Mouse (Mus musculus) neutrophil, adult 5-6 weeks (primary cell): ENCODE measurements around the gene Oxt. TPM values are rescaled to one million over a fixed set of nuclear protein-coding genes. Genes with fewer than 3 reads are reported as not detected.
"Not testable (repeated sequence)": the region's sequence is repeated elsewhere in the genome, so short reads cannot be mapped to it uniquely, and the experiment has no call there.

Source experiments
- ATAC-seq: fragments of 151-379, 151-347 bp; 2 replicates; pipeline ENCODE4 v1.8.0; 2017; ENCODE audit warnings: mild to moderate bottlenecking, moderate TSS enrichment; ENCODE audit not compliant: insufficient number of reproducible peaks, poor library complexity, low FRiP score, severe bottlenecking; ENCODE audit errors: extremely low read depth
- total RNA-seq: library from RNA; stranded (forward); fragments of 200-1000 nt; gene quantifications from 2 replicates; pipeline ENCODE4 v1.2.3, GENCODE M21; 2017

Oxt gene
- total RNA-seq, 1 experiment from 2014 or later, result not detected

DNA sequence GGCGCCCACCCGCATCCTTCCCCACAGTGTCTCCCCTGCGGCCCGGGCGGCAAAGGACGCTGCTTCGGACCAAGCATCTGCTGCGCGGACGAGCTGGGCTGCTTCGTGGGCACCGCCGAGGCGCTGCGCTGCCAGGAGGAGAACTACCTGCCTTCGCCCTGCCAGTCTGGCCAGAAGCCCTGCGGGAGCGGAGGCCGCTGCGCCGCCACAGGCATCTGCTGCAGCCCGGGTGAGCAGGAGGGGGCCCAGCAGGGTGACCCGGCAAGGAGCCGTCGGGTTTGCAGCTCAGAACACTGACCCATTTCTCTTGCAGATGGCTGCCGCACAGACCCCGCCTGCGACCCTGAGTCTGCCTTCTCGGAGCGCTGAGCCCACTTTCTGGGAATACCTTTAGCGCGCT lies 591 bp downstream of the Oxt start:
- ATAC-seq, result not testable (repeated sequence)

DNA sequence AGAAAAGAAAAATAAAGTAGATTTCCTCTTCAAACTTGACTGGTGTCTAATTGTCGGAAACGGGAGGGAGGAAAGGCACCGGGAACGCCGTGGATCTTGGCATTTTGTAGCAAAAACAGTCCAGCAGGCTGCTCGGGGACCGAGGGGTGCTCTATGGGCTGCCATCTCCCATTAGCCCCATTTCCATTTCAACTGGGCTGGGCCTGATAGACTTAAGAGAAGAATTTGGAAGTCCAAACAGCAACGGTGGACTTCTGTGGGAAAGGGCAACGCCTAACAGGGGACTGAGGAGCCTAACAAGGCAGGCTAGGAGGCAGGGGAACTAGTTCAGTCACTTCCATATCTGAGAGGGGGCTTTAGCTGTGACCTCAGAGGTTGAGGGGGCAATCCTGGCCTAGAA lies 1.0 kb downstream of the Oxt start:
- ATAC-seq, result no peak

- ATAC-seq, result peak; percentile 32; the same call in 1 of the 2 replicates
Measured at GRCm38 (mm10) chr2:130577632-130578031, 1.7 kb downstream of the Oxt start.

DNA sequence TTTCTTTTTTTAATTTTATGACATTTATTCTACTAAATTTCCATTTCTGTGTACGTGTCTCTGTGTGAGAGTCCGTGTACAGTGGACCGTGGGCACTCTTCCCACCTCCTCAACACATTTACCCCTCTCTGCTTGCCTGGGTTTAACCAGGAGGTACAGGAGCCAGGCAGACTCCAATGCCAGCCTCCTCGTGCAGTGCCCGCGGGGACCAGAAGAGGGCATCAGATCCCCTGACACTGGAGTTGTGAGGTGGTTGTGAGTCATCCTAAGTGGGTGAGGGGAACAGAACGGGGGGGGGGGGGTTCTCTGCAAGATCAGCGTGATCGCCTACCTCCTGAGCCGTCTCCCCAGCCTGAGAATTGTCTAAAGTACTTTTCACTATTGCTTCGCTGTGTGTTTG lies 2.2 kb downstream of the Oxt start:
- peak; percentile 37; the same call in 1 of the 2 replicates for ATAC-seq

DNA sequence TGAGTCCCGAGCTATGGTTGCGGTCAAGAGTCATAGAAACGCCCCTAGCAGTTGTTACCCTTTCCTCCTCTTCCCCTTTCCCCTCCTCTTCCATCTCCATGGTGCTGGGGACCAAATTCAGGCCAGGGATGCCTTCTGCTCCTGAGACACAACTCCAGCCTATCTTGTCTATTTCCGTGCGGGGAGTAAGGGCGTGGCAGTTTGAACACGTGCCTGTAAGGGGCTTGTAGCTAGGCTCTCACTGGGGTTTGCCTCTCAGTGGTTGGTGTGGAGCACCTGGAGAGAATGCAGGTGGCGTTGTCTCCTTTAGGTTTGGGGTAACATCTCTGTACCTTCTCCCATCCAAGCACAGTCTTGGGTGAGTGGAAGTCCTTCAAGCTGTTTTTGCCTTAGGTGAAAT lies 3.8 kb downstream of the Oxt start:
- no peak for ATAC-seq

- no peak for ATAC-seq
Measured at GRCm38 (mm10) chr2:130581201-130581600, 5.2 kb downstream of the Oxt start.

- no peak for ATAC-seq
Measured at GRCm38 (mm10) chr2:130582552-130582951, 6.6 kb downstream of the Oxt start, which contains the start of gene Avp. Gene Avp (minus strand): TSS chr2:130582554.

- no peak for ATAC-seq
Measured at GRCm38 (mm10) chr2:130583902-130584560, 8.1 kb downstream of the Oxt start.

DNA sequence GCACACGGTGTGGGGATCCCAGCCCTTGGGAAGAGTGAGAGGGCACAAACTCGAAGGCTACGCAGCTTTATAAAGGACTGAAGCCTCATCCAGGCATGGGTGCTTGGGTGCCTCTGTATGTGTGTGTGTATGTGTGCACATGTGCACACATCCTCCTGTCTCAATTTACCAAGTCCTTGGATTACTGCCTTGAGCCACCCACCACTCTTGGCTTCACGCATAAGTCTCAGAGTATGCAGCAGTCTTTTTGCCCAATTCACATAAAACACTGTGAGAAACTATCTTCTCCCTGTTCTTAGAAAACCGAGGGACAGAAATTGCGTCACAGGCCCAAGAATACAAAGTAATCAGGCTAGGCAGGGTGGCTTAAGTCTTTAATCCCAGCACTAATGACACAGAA lies 10.0 kb downstream of the Oxt start:
- no peak for ATAC-seq

DNA sequence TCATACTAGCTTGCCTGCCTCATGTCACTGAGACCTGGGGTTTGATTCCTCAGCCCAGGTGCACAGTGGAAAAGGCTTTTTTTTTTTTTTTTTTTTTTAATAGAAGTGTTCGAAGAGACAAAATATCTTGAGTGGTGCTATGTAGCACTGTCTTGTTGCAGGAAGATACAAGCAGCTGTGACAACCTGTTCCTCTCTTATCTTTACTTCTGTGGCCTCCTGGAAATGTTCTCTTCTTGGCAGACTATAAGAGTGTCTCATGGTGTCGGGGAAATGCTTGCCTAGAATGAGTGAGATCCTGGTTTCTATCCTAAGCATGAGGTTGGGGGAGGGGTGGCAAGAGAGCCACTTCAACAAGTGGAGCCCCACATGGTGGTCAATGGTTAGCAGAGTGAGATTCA lies 12.4 kb downstream of the Oxt start:
- ATAC-seq, result no peak

GRCm38 (mm10) chr2:130589157-130589556 lies 13.2 kb downstream of the Oxt start:
- ATAC-seq, result no peak

GRCm38 (mm10) chr2:130589761-130590160 lies 13.8 kb downstream of the Oxt start:
- ATAC-seq, result no peak

DNA sequence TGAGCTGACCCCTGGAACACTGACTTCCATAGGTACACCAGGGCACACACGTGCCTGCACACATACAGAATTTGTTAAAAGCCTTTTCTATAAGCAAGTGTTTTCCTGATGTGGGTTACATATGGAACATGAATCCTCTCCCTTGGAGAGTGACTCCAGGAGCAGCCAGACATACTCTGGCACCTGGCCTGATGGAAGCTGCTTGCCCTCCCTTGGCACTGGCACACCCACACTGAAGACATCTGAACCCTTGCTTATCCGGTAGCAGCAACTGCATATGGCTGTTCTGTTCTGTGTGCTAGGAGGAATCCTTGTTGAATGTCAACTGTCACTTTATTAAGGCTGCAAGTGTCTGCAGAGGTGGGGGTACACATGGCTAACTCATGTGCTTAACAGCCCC lies 15.0 kb downstream of the Oxt start:
- no peak for ATAC-seq

DNA sequence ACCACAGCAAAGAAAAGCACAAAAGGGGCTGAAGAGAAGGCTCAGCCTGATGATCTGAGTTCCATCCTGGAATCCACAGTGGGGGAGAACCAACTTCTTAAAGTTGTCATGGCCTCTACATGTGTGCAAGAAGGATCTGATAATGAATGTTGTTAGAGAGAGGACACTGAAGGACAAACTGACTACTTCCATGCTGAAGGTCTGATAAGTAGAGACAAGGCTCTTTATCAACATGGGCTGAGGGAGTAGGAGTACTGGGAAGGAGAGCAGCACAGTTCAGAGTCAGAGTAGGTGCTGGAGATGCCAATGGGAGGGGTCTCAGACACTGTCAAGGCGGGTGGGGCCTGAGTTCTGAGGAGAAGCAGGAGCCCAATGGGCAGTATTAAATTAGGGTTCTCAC lies 19.6 kb downstream of the Oxt start:
- ATAC-seq, result no peak

- 0 out of 2 replicates have a peak, but pooled peaks have one; percentile 23 for ATAC-seq
Measured at GRCm38 (mm10) chr2:130597601-130598010, 21.6 kb downstream of the Oxt start.

DNA sequence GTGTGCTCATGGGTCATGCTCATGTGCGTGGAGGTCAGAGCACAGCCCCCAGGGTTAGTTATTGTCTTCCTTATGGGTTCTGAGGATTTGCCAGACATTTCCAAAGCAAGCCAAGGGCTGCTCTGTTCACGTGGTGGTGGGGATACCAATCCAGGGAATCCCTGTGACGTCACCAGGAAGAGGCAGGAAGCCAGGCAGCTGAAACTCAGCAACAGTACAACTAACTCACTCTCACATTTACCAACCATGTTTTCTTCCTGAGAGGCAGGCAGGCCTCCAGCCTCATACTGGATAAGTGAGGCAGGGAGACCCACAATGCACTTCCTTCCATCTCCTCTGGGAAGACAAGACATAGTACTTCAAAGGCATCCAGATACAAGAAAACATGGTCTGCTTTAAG lies 22.4 kb downstream of the Oxt start:
- no peak for ATAC-seq

- no peak for ATAC-seq
Measured at GRCm38 (mm10) chr2:130602195-130602594, 26.2 kb downstream of the Oxt start.

- no peak for ATAC-seq
Measured at GRCm38 (mm10) chr2:130613091-130613490, 37.1 kb downstream of the Oxt start.

DNA sequence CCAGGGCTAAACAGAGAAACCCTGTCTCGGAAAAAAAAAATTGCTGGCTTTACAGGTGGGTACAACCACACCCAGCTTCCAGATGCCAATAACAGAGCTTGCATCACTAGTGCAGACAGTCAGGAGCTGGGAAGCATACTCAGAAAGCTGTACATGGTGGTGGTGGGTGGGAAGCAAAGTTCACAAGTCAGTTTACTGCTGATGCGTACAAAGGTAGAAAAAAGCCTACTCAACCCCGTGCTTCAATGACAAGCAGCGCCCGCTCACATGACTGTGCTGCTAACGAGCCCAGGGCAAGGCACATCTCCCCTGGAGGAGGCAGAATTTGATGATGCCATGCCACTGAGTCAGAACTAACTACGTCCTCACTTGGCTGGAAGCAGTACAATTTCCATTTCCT lies 43.0 kb downstream of the Oxt start:
- no peak for ATAC-seq
